Mouse (Mus musculus) adrenal gland, adult 10 weeks (tissue): ENCODE data around the gene Rtca. TPM values are rescaled to one million over a fixed set of nuclear protein-coding genes. Genes with fewer than 3 reads are reported as not detected.

Source experiments
- polyA plus RNA-seq: library from polyadenylated mRNA; stranded (reverse); fragments of 350-450 nt; fragmentation: Illumina TruSeq; extraction: RNeasy Lipid Tissue Mini Kit (QIAGEN cat#74804); gene quantifications from one replicate; pipeline ENCODE4 v1.2.3, GENCODE M21; 2014; ENCODE audit warnings: low read depth, low replicate concordance

The Rtca gene
- polyA plus RNA-seq = 71.4 TPM

GRCm38 (mm10) chr3:116507772-116508351, at the start of gene Rtca:
Gene Rtca, minus strand, starts transcription at chr3:116508208.

GRCm38 (mm10) chr3:116512904-116513716, 5.1 kb upstream of the Rtca start, which contains the start of gene Dbt:
Gene Dbt, plus strand, starts transcription at chr3:116513070.

Other genes with a start within 250 kb of the Rtca start
- 19.6 TPM for gene Cdc14a, start 84.2 kb downstream of the Rtca start, polyA plus RNA-seq
- gene Dbt, start 4.9 kb upstream of the Rtca start, polyA plus RNA-seq = 153 TPM
- 6.5 TPM for gene Lrrc39, start 54.8 kb upstream of the Rtca start, polyA plus RNA-seq
- gene Sass6, start 86.8 kb upstream of the Rtca start, polyA plus RNA-seq = 8.3 TPM
- 26.8 TPM for gene Trmt13, start 106.4 kb upstream of the Rtca start, polyA plus RNA-seq
- gene Mfsd14a, start 154.5 kb upstream of the Rtca start, polyA plus RNA-seq = 136 TPM
- not detected for gene Gm43191, start 173.1 kb upstream of the Rtca start, polyA plus RNA-seq
- gene Slc35a3, start 204.6 kb upstream of the Rtca start, polyA plus RNA-seq = 81.7 TPM